ENCODE assay signal across 11 mouse cellular contexts in genomic region chr7:67414766-67415165, GRCm38 (mm10). TPM values are rescaled to one million over a fixed set of nuclear protein-coding genes. Genes with fewer than 3 reads are reported as not detected.
DNase-seq lines count a peak whose midpoint lies in the region; ATAC-seq and TF ChIP-seq lines count a peak whose summit lies in the region.
"Had no signal": no experiment of that assay in that cellular context is flagged by ENCODE, and none has a peak within 500 bp of the region (broad histone marks: within the 10 kb centered on the region; RNA-seq: fewer than 3 reads in every experiment).

No protein-coding gene starts in this region.

- peak; percentile 35 for DNase-seq in lung, postnatal 10 days
- no peak for DNase-seq in lung, adult 2 months
- peak; percentile 86 for DNase-seq in embryonic facial prominence, embryonic 14.5 days (ENCODE audit: low spot score)
- DNase-seq in gastrocnemius, postnatal 25 days, result peak; percentile 44
- peak; percentile 45 to 76 for DNase-seq in left cerebral cortex, postnatal 25 days (ENCODE audit: low spot score in 2 of 2)
- no peak for DNase-seq in cerebellum, adult 9-10 months
- DNase-seq in liver, result no peak
- DNase-seq: lung, embryonic 14.5 days had no signal

- H3K9me3 ChIP-seq in embryonic facial prominence, embryonic 14.5 days (ENCODE audit: control insufficient read depth, low read length), result no peaks in the 10 kb centered on the region
- H3K9me3 ChIP-seq: neural tube, embryonic 13.5 days had no signal

- intact Hi-C loops in left cerebral cortex, postnatal 25 days (cut with DNase I), result no loop called here

- no peak for TF ChIP-seq CTCF in lung, adult 2 months (IDR thresholded peaks at IDR 0.05; ENCODE audit: insufficient read depth, low read length)

- H3K9ac ChIP-seq in embryonic facial prominence, embryonic 14.5 days (ENCODE audit: low read depth, low read length), result no peak overlapping the region
- H3K9ac ChIP-seq: lung, embryonic 14.5 days; neural tube, embryonic 13.5 days had no signal

- peak; percentile 53; the same call in 1 of the 2 replicates for ATAC-seq in embryonic facial prominence, embryonic 14.5 days (ENCODE audit: low read depth)
- ATAC-seq in megakaryocyte progenitor cell, adult 5-6 weeks (replicated peaks; ENCODE audit: poor library complexity), result no peak
- ATAC-seq: Patski had no signal

- no peak overlapping the region for H3K4me3 ChIP-seq in lung, adult 2 months (replicated peaks; ENCODE audit: extremely low read depth, low read depth, low read length)
- no peak overlapping the region for H3K4me3 ChIP-seq in embryonic facial prominence, embryonic 14.5 days (ENCODE audit: low read depth, low read length)
- H3K4me3 ChIP-seq: neural tube, embryonic 13.5 days had no signal

- H3K36me3 ChIP-seq in embryonic facial prominence, embryonic 14.5 days (ENCODE audit: control insufficient read depth, insufficient read depth, low read length), result no peaks in the 10 kb centered on the region
- H3K36me3 ChIP-seq: neural tube, embryonic 13.5 days had no signal

- H3K4me2 ChIP-seq in embryonic facial prominence, embryonic 14.5 days (ENCODE audit: low read depth, low read length), result no peak overlapping the region
- H3K4me2 ChIP-seq: lung, embryonic 14.5 days; neural tube, embryonic 13.5 days had no signal

- no peak for TF ChIP-seq POLR2A in lung, adult 2 months (IDR thresholded peaks at IDR 0.05; ENCODE audit: borderline replicate concordance, extremely low read depth, low read depth, low read length)

- no peaks in the 10 kb centered on the region for H3K27me3 ChIP-seq in embryonic facial prominence, embryonic 14.5 days (replicated peaks; ENCODE audit: control insufficient read depth, insufficient read depth, low read length)
- H3K27me3 ChIP-seq: neural tube, embryonic 13.5 days; Patski had no signal

- 59% methylated on average over 8 of the region's 8 CpGs for WGBS in lung, adult 2 months
- 45% methylated on average over 8 of the region's 8 CpGs for WGBS in embryonic facial prominence, embryonic 14.5 days

- no peaks in the 10 kb centered on the region for H3K4me1 ChIP-seq in lung, adult 2 months (ENCODE audit: control insufficient read depth, insufficient read depth, low read length)
- peaks cover 4% of the 10 kb centered on the region for H3K4me1 ChIP-seq in embryonic facial prominence, embryonic 14.5 days (ENCODE audit: control insufficient read depth, insufficient read depth, low read length)
- H3K4me1 ChIP-seq: neural tube, embryonic 13.5 days had no signal

- H3K27ac ChIP-seq in embryonic facial prominence, embryonic 14.5 days (replicated peaks; ENCODE audit: low read depth, low read length), result peak overlapping the region; percentile 33; the same call in 1 of the 2 replicates
- H3K27ac ChIP-seq: neural tube, embryonic 13.5 days had no signal

RNA-seq across cellular contexts. Expression of gene Mef2a, which starts 42.1 kb away (rescaled TPM):
- 52.6 and 52.8 TPM in 2 replicates for polyA plus RNA-seq in lung, adult 2 months (2012; rRNA removed)
- polyA plus RNA-seq in embryonic facial prominence, embryonic 14.5 days (2014; fragmentation: Nextera tagmentation; extraction: Ambion mirVana), result 53.8 and 59.1 TPM in 2 replicates
- total RNA-seq in gastrocnemius, postnatal 25 days (2021), result 10 to 100 TPM; 60.9 to 69.3 TPM
- total RNA-seq in left cerebral cortex, postnatal 25 days (2021), result 100 to 1,000 TPM; 110 to 112 TPM
- 36.4 and 43.9 TPM in 2 replicates for total RNA-seq in megakaryocyte progenitor cell, adult 5-6 weeks (2015)
- 15.0 and 18.4 TPM in 2 replicates for total RNA-seq in megakaryocyte progenitor cell, adult 5-6 weeks (2017)

Comparison
In these comparisons a context has a peak if more than half of its experiments do, and no peak if none do; other contexts are left out.
1. DNase-seq: peak in lung, postnatal 10 days (single experiment), embryonic facial prominence, embryonic 14.5 days (single experiment), gastrocnemius, postnatal 25 days (single experiment) and left cerebral cortex, postnatal 25 days (2 of 2); none in lung, adult 2 months (single experiment), cerebellum, adult 9-10 months (single experiment) and liver (single experiment).